Mouse (Mus musculus): ENCODE data around the gene Cd300ld5. TPM values are rescaled to one million over a fixed set of nuclear protein-coding genes. Genes with fewer than 3 reads are reported as not detected.

Gene Cd300ld5
- 0.27 TPM in 1 of 2 replicates, not detected in the other for polyA plus RNA-seq (2012; rRNA removed; ENCODE audit: low replicate concordance)

DNA sequence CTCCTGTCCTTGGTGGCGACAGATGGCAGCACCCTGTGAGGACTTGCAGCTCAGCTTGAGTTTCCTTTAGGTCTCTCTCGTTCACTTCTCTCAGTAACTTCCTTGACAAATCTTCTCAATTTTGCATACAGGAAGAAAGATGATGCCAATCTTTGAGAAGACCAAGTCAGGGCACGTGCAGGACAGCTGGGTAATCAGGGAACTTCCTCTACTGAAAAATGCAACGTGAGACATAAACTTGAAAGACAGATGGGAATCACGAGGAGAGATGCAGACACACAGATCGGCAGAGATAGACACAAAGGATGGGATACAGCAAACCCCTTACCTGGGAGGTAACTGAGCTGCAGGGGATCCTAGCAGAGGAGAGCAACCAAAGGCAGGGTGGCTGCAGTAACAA lies at the start of gene Cd300ld5:
Cd300ld5 (minus strand) TSS at position 101 of the 400 bp plus-strand sequence.

DNA sequence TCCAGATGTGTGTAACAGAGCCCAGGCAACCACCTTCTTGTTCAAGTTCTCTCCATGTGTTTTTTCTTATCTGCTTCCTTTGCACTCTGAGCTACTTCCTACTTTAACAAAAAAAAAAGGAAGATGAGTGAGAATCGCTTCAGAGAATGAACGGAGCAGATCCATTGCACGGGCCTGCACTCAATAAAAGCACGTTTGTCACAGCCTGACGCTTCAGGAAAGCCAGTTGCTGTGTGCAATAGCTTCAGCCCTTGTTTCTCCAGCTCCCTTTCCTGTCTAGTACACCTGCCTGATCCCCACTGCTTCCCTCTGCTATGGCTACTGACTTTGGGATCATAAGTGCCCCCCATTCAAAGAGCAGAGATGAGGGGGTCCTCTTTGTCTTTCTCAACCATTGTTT lies 24.5 kb upstream of the Cd300ld5 start, which contains the start of gene Cd300e:
Cd300e (minus strand) TSS at position 101 of the 400 bp plus-strand sequence.

DNA sequence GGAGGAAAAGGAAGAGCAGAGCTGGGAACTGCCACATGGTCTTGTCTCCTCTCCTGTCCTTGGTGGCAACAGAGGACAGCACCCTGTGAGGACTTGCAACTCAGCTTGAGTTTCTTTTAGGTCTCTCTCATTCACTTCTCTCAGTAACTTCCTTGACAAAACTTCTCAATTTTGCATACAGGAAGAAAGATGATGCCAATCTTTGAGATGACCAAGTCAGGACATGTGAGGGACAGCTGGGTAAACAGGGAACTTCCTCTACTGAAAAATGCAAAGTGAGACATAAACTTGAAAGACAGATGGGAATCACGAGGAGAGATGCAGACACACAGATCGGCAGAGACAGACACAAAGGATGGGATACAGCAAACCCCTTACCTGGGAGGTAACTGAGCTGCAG lies 10.7 kb upstream of the Cd300ld5 start, which contains the start of gene Cd300ld3:
Cd300ld3 (minus strand) TSS at position 151 of the 400 bp plus-strand sequence.

DNA sequence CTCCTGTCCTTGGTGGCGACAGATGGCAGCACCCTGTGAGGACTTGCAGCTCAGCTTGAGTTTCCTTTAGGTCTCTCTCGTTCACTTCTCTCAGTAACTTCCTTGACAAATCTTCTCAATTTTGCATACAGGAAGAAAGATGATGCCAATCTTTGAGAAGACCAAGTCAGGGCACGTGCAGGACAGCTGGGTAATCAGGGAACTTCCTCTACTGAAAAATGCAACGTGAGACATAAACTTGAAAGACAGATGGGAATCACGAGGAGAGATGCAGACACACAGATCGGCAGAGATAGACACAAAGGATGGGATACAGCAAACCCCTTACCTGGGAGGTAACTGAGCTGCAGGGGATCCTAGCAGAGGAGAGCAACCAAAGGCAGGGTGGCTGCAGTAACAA lies 10.7 kb downstream of the Cd300ld5 start, which contains the start of gene Cd300ld4:
Cd300ld4 (minus strand) TSS at position 101 of the 400 bp plus-strand sequence.

DNA sequence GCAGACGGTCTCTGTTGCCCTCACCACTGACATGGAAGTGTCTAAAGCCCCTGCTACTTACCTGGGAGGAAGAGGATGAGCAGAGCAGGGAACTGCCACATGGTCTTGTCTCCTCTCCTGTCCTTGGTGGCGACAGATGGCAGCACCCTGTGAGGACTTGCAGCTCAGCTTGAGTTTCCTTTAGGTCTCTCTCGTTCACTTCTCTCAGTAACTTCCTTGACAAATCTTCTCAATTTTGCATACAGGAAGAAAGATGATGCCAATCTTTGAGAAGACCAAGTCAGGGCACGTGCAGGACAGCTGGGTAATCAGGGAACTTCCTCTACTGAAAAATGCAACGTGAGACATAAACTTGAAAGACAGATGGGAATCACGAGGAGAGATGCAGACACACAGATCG lies 21.5 kb downstream of the Cd300ld5 start, which contains the start of gene Cd300ld2:
Cd300ld2 (minus strand) TSS at position 101 of the 400 bp plus-strand sequence.

DNA sequence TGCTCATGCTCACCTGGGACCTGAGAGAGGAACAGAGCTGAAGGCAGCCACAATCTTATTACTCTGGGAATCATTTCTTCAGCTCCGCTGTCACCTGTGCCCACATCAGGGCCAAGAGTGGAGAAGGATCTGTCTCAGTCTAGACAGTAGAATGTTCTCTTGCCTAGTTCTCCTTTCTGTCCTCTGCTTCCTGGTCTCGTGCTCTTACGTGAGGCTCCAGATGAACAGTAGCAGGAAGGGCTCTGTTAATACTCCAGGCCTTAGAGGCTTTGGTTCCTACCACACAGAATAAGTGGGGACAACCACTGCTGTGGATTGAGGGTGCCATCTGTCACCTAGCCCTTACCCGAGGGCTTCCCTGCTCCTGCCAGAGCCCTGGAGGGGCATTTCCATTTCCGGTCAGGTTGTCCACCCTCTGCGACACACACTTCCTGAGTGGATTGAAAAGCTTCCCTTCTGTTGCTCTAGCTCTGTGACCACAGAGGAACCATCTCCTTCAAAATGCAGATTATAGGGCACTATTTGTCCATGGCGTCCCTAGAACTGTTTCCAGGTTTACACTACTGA lies 36.0 kb downstream of the Cd300ld5 start, which contains the start of gene Cd300c2:
Cd300c2 (minus strand) TSS at position 407 of the 567 bp plus-strand sequence.

DNA sequence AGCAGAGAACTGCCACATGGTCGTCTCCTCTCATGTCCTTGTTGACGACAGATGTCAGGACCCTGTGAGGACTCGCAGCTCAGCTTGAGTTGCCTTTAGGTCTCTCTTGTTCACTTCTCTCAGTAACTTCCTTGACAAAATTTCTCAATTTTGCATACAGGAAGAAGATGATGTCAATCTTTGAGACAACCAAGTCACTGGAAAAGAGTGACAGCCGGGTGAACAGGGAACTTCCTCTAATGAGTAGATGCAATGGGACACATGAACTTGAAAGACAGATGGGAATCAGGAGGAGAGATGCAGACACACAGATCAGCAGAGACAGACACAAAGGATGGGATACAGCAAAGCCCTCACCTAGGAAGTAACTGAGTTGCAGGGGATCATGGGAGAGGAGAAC lies 47.8 kb downstream of the Cd300ld5 start, which contains the start of gene Cd300ld:
Cd300ld (minus strand) TSS at position 130 of the 400 bp plus-strand sequence.

Other genes with a start within 250 kb of the Cd300ld5 start
- 0.49 and 0.71 TPM in 2 replicates for gene Btbd17, start 241.8 kb downstream of the Cd300ld5 start, polyA plus RNA-seq (2012; rRNA removed; ENCODE audit: low replicate concordance)
- gene Gpr142, start 238.8 kb downstream of the Cd300ld5 start, polyA plus RNA-seq (2012; rRNA removed; ENCODE audit: low replicate concordance) = 0.25 and 0.57 TPM in 2 replicates
- gene Gprc5c, start 186.6 kb downstream of the Cd300ld5 start, polyA plus RNA-seq (2012; rRNA removed; ENCODE audit: low replicate concordance) = 2.5 and 4.5 TPM in 2 replicates
- 0.70 and 0.88 TPM in 2 replicates for gene Cd300a, start 147.7 kb downstream of the Cd300ld5 start, polyA plus RNA-seq (2012; rRNA removed; ENCODE audit: low replicate concordance)
- gene Cd300lb, start 103.4 kb downstream of the Cd300ld5 start, polyA plus RNA-seq (2012; rRNA removed; ENCODE audit: low replicate concordance) = 0.16 and 0.24 TPM in 2 replicates
- 0.18 and 0.83 TPM in 2 replicates for gene Cd300c, start 68.6 kb downstream of the Cd300ld5 start, polyA plus RNA-seq (2012; rRNA removed; ENCODE audit: low replicate concordance)
- 0.42 and 0.97 TPM in 2 replicates for gene Cd300ld, start 47.8 kb downstream of the Cd300ld5 start, polyA plus RNA-seq (2012; rRNA removed; ENCODE audit: low replicate concordance)
- 2.5 and 4.4 TPM in 2 replicates for gene Cd300c2, start 35.9 kb downstream of the Cd300ld5 start, polyA plus RNA-seq (2012; rRNA removed; ENCODE audit: low replicate concordance)
- gene Cd300ld2, start 21.6 kb downstream of the Cd300ld5 start, polyA plus RNA-seq (2012; rRNA removed; ENCODE audit: low replicate concordance) = 0.11 TPM in 1 of 2 replicates, not detected in the other
- not detected in 2 replicates for gene Cd300ld4, start 10.8 kb downstream of the Cd300ld5 start, polyA plus RNA-seq (2012; rRNA removed; ENCODE audit: low replicate concordance)
- gene Cd300ld3, start 10.6 kb upstream of the Cd300ld5 start, polyA plus RNA-seq (2012; rRNA removed; ENCODE audit: low replicate concordance) = 1.4 and 2.6 TPM in 2 replicates
- gene Cd300e, start 24.4 kb upstream of the Cd300ld5 start, polyA plus RNA-seq (2012; rRNA removed; ENCODE audit: low replicate concordance) = 0.13 TPM in 2 replicates
- gene Rab37, start 53.7 kb upstream of the Cd300ld5 start, polyA plus RNA-seq (2012; rRNA removed; ENCODE audit: low replicate concordance) = 0.55 and 2.2 TPM in 2 replicates
- gene Cd300lf, start 96.2 kb upstream of the Cd300ld5 start, polyA plus RNA-seq (2012; rRNA removed; ENCODE audit: low replicate concordance) = 4.5 and 5.2 TPM in 2 replicates
- 239 and 866 TPM in 2 replicates for gene Slc9a3r1, start 125.6 kb upstream of the Cd300ld5 start, polyA plus RNA-seq (2012; rRNA removed; ENCODE audit: low replicate concordance)
- 12.2 and 17.0 TPM in 2 replicates for gene Tmem104, start 149.7 kb upstream of the Cd300ld5 start, polyA plus RNA-seq (2012; rRNA removed; ENCODE audit: low replicate concordance)
- 17.4 and 27.6 TPM in 2 replicates for gene Nat9, start 150.1 kb upstream of the Cd300ld5 start, polyA plus RNA-seq (2012; rRNA removed; ENCODE audit: low replicate concordance)
- 0.16 and 0.24 TPM in 2 replicates for gene Grin2c, start 229.5 kb upstream of the Cd300ld5 start, polyA plus RNA-seq (2012; rRNA removed; ENCODE audit: low replicate concordance)
- 18.3 and 20.0 TPM in 2 replicates for gene Fdxr, start 239.3 kb upstream of the Cd300ld5 start, polyA plus RNA-seq (2012; rRNA removed; ENCODE audit: low replicate concordance)

Data from duodenum, adult 2 months (tissue).